Mouse (Mus musculus) ES-CJ7 (cell line): ENCODE results near the gene Serpine1.

ENCODE experiments used
- DNase-seq: peaks from one replicate; pipeline ENCODE4 v3.0.0; 2011; ENCODE audit warnings: low read depth, low spot score

Gene Serpine1

GRCm38 (mm10) chr5:137025132-137025531, 46.9 kb downstream of the Serpine1 start:
- DNase-seq, result peak; percentile 84

GRCm38 (mm10) chr5:137024318-137024717, 47.8 kb downstream of the Serpine1 start:
- no peak for DNase-seq

- DNase-seq, result no peak
Measured at GRCm38 (mm10) chr5:137015913-137016312, 56.2 kb downstream of the Serpine1 start.

DNA sequence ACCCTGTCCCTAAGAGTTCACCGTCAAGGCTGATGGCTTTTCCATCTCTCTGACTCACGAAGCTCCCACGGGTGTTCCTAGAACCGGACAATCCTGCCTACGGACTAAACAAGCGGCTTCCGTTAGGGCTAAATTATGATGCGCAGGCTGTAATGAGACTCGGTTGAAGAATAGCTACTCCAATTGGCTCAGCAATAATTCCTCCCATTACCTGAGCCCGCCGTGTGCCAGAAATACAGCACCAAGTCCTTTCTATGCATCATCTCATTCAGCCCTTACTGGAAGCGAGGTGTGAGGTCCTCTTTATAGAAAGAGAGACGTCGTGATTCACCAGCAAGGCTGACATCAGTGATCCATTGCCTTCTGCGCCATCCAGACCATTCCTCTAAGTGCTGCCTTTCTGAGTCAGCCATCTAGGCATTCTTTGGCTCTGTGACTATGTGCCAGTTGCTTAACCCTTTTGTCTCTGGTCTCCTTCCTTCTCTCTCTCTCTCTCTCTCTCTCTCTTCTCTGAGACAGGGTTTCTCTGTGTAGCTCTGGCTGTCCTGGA, 59.6 kb downstream of the Serpine1 start:
- DNase-seq, result no peak
